In the genomic region with DNA sequence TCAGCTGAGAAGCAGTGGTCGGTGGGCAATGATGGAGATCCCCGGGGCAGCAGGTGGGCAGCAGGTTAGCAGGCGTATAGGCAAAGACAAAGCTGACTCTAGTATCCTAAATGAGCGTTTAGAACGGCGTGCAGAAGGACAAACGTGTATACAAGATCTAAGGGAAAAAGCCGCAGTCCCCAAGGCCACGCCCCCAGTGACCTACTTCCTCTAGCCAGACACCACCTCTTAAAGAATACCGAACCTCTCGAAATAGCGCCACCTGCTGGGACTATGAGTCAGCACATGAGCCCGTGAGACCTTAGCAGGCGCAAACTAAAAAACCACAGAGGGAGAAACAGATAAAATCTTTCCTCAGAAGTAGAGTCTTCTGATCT, we compare ENCODE assay signal across 8 mouse cellular contexts. TPM values are rescaled to one million over a fixed set of nuclear protein-coding genes. Genes with fewer than 3 reads are reported as not detected.
DNase-seq lines count a peak whose midpoint lies in the region; ATAC-seq and TF ChIP-seq lines count a peak whose summit lies in the region.

No protein-coding gene starts in this region.

- under 1% methylated on average over 14 of the region's 14 CpGs for WGBS in cerebellum, adult 2 months
- WGBS in hindbrain, embryonic 10.5 days = under 1% methylated on average over 14 of the region's 14 CpGs
- WGBS in lung, postnatal 0 days = under 1% methylated on average over 14 of the region's 14 CpGs

- TF ChIP-seq RAD21 in MEL (IDR thresholded peaks at IDR 0.05; ENCODE audit: low read depth, low read length) = peak; percentile 51

- no peaks in the 10 kb centered on the region for H3K9me3 ChIP-seq in MEL (replicated peaks; ENCODE audit: insufficient read depth, low read length)
- H3K9me3 ChIP-seq in hindbrain, embryonic 10.5 days = no peaks in the 10 kb centered on the region
- no peaks in the 10 kb centered on the region for H3K9me3 ChIP-seq in lung, postnatal 0 days (ENCODE audit: low read length)

- H3K27me3 ChIP-seq in MEL (ENCODE audit: control insufficient read depth in 1 of 2, insufficient read depth in 2 of 2, low read length in 2 of 2) = no peaks in the 10 kb centered on the region
- H3K27me3 ChIP-seq in cerebellum, adult 2 months (ENCODE audit: control insufficient read depth, insufficient read depth, low read length) = no peaks in the 10 kb centered on the region
- H3K27me3 ChIP-seq in hindbrain, embryonic 10.5 days (ENCODE audit: insufficient read depth, poor library complexity, severe bottlenecking) = peaks cover 21% of the 10 kb centered on the region
- H3K27me3 ChIP-seq in lung, postnatal 0 days (replicated peaks; ENCODE audit: insufficient read depth, low read length) = no peaks in the 10 kb centered on the region

- TF ChIP-seq POLR2A in MEL (IDR thresholded peaks at IDR 0.05; ENCODE audit: control insufficient read depth in 1 of 2, insufficient read depth in 1 of 2, low read depth in 1 of 2, low read length in 2 of 2, poor library complexity in 1 of 2) = peak in 1 of 2 experiments; percentile 56; a peak in 2 of 4 replicates
- TF ChIP-seq POLR2A in cerebellum, adult 2 months (IDR thresholded peaks at IDR 0.05; ENCODE audit: borderline replicate concordance, insufficient read depth, low read length) = peak; percentile 85; the same call in 1 of the 2 replicates

- H3K9ac ChIP-seq in MEL (ENCODE audit: control insufficient read depth, low read depth, low read length, poor library complexity, severe bottlenecking) = peak overlapping the region; percentile 67
- H3K9ac ChIP-seq in lung, postnatal 0 days (replicated peaks; ENCODE audit: low read depth) = no peak overlapping the region

- peak; percentile 88 for ATAC-seq in lung, postnatal 0 days

- H3K36me3 ChIP-seq in MEL (ENCODE audit: control insufficient read depth in 1 of 2, insufficient read depth in 2 of 2, low read length in 2 of 2) = no peaks in the 10 kb centered on the region
- H3K36me3 ChIP-seq in hindbrain, embryonic 10.5 days = no peaks in the 10 kb centered on the region
- H3K36me3 ChIP-seq in lung, postnatal 0 days (ENCODE audit: insufficient read depth, low read length) = no peaks in the 10 kb centered on the region

- no peaks in the 10 kb centered on the region for H3K79me2 ChIP-seq in MEL (ENCODE audit: control insufficient read depth, insufficient read depth, low read length, poor library complexity)

- peak overlapping the region; percentile 73 for H3K4me2 ChIP-seq in lung, postnatal 0 days (replicated peaks; ENCODE audit: low read depth, low read length)

- TF ChIP-seq EP300 in MEL (IDR thresholded peaks at IDR 0.05; ENCODE audit: low read depth in 1 of 2, low read length in 2 of 2) = no peak
- no peak for TF ChIP-seq EP300 in lung, postnatal 0 days (IDR thresholded peaks at IDR 0.05)

- H3K4me1 ChIP-seq in MEL (ENCODE audit: control insufficient read depth in 1 of 2, insufficient read depth in 2 of 2, low read length in 2 of 2) = no peaks in the 10 kb centered on the region; a peak in 1 of 4 replicates
- H3K4me1 ChIP-seq in cerebellum, adult 2 months (ENCODE audit: control insufficient read depth, insufficient read depth, low read length) = no peaks in the 10 kb centered on the region
- peaks cover 27% of the 10 kb centered on the region for H3K4me1 ChIP-seq in hindbrain, embryonic 10.5 days (replicated peaks)
- peaks cover 5% of the 10 kb centered on the region; the same call in 1 of the 2 replicates for H3K4me1 ChIP-seq in lung, postnatal 0 days (ENCODE audit: insufficient read depth, low read depth, low read length)

- peak; percentile 71 to 92 (median 82) for TF ChIP-seq CTCF in MEL (IDR thresholded peaks at IDR 0.05 in 2 of 3, conservative IDR thresholded peaks at IDR 0.05 in 1 of 3; ENCODE audit: control insufficient read depth in 1 of 3, insufficient read depth in 1 of 3, low read depth in 2 of 3, low read length in 3 of 3, poor library complexity in 1 of 3, severe bottlenecking in 1 of 3)
- peak; percentile 84 for TF ChIP-seq CTCF in cerebellum, adult 2 months (IDR thresholded peaks at IDR 0.05; ENCODE audit: borderline replicate concordance, insufficient read depth, low read depth, low read length)
- TF ChIP-seq CTCF in lung, postnatal 0 days (IDR thresholded peaks at IDR 0.05) = peak; percentile 90

- H3K27ac ChIP-seq in MEL (ENCODE audit: control insufficient read depth, low read depth, low read length) = no peak overlapping the region
- peak overlapping the region; percentile 67 for H3K27ac ChIP-seq in cerebellum, adult 2 months (ENCODE audit: insufficient read depth, low read length)
- peak overlapping the region; percentile 83 for H3K27ac ChIP-seq in hindbrain, embryonic 10.5 days
- no peak overlapping the region; the same call in 1 of the 2 replicates for H3K27ac ChIP-seq in lung, postnatal 0 days (ENCODE audit: low read length)

- H3K4me3 ChIP-seq in MEL (ENCODE audit: control insufficient read depth in 1 of 2, insufficient read depth in 1 of 2, low read depth in 2 of 2, low read length in 2 of 2) = peak overlapping the region; percentile 74 to 77
- peak overlapping the region; percentile 98 for H3K4me3 ChIP-seq in cerebellum, adult 2 months (replicated peaks; ENCODE audit: insufficient read depth, low read depth, low read length)
- H3K4me3 ChIP-seq in hindbrain, embryonic 10.5 days = peak overlapping the region; percentile 72
- peak overlapping the region; percentile 42 for H3K4me3 ChIP-seq in lung, postnatal 0 days (ENCODE audit: low read depth, low read length)

- peak; percentile 94 for DNase-seq in MEL (ENCODE audit: low read depth, low spot score)
- DNase-seq in cerebellum, adult 2 months = peak; percentile 92 to 93
- peak; percentile 94 for DNase-seq in forelimb bud, embryonic 11.5 days (ENCODE audit: low read depth, low spot score)
- DNase-seq in hindbrain, embryonic 10.5 days (ENCODE audit: low spot score) = peak; percentile 87
- peak; percentile 93 for DNase-seq in layer of hippocampus, adult 9-11 months
- peak; percentile 96 for DNase-seq in lung, postnatal 0 days (ENCODE audit: low spot score)
- peak; percentile 88 for DNase-seq in ovary, postnatal 14 days (ENCODE audit: low spot score)
- peak; percentile 95 for DNase-seq in thymus, postnatal 14 days

TF ChIP-seq in MEL, 35 proteins besides CTCF, POLR2A, EP300 and RAD21 (continues in another document):
- TF ChIP-seq MAFK (IDR thresholded peaks at IDR 0.05; ENCODE audit: borderline replicate concordance, low read depth, low read length) = no peak
- TF ChIP-seq TCF12 (IDR thresholded peaks at IDR 0.05; ENCODE audit: low read depth, low read length) = no peak
- no peak for TF ChIP-seq JUND (IDR thresholded peaks at IDR 0.05; ENCODE audit: low read depth, low read length)
- no peak for TF ChIP-seq E2F4 (IDR thresholded peaks at IDR 0.05; ENCODE audit: borderline replicate concordance, low read depth, low read length)
- TF ChIP-seq KAT2A (conservative IDR thresholded peaks at IDR 0.05; ENCODE audit: low read depth, low read length) = no peak
- TF ChIP-seq ZMIZ1 (IDR thresholded peaks at IDR 0.05; ENCODE audit: low read depth, low read length) = no peak
- no peak for TF ChIP-seq GATA1 (IDR thresholded peaks at IDR 0.05; ENCODE audit: low read depth, low read length)
- no peak for TF ChIP-seq CHD1 (IDR thresholded peaks at IDR 0.05; ENCODE audit: low read depth, low read length)
- peak; percentile 76 for TF ChIP-seq SMC3 (IDR thresholded peaks at IDR 0.05; ENCODE audit: low read depth, low read length)
- peak; percentile 48; the same call in 1 of the 2 replicates for TF ChIP-seq MXI1 (IDR thresholded peaks at IDR 0.05; ENCODE audit: low read depth, low read length)
- no peak for TF ChIP-seq POLR2AphosphoS5 (IDR thresholded peaks at IDR 0.05; ENCODE audit: borderline replicate concordance, low read depth, low read length)
- TF ChIP-seq ZKSCAN1 (IDR thresholded peaks at IDR 0.05; ENCODE audit: low read depth, low read length) = no peak
- TF ChIP-seq MEF2A (IDR thresholded peaks at IDR 0.05; ENCODE audit: extremely low read depth, insufficient replicate concordance, low read depth, low read length, poor library complexity, severe bottlenecking) = no peak
- TF ChIP-seq TAL1 (IDR thresholded peaks at IDR 0.05; ENCODE audit: low read length) = no peak
- TF ChIP-seq ZNF384 (IDR thresholded peaks at IDR 0.05; ENCODE audit: low read depth, low read length) = no peak
- no peak for TF ChIP-seq NRF1 (IDR thresholded peaks at IDR 0.05; ENCODE audit: insufficient read depth, low read depth, low read length, poor library complexity, severe bottlenecking)
- no peak for TF ChIP-seq ETS1 (IDR thresholded peaks at IDR 0.05; ENCODE audit: low read depth, low read length)
- TF ChIP-seq POLR2AphosphoS2 (IDR thresholded peaks at IDR 0.05; ENCODE audit: low read length) = no peak
- no peak for TF ChIP-seq MYC (IDR thresholded peaks at IDR 0.05; ENCODE audit: low read depth, low read length)
- TF ChIP-seq RCOR1 (IDR thresholded peaks at IDR 0.05; ENCODE audit: low read depth, low read length) = no peak
- no peak for TF ChIP-seq MAX (IDR thresholded peaks at IDR 0.05; ENCODE audit: low read length)
- TF ChIP-seq MAZ (IDR thresholded peaks at IDR 0.05; ENCODE audit: low read depth, low read length) = no peak
- TF ChIP-seq USF1 (IDR thresholded peaks at IDR 0.05; ENCODE audit: low read depth, low read length) = no peak
- TF ChIP-seq ELF1 (IDR thresholded peaks at IDR 0.05; ENCODE audit: low read depth, low read length) = no peak
- TF ChIP-seq HCFC1 (IDR thresholded peaks at IDR 0.05; ENCODE audit: low read depth, low read length) = peak; percentile 46; the same call in 1 of the 2 replicates
- TF ChIP-seq USF2 (IDR thresholded peaks at IDR 0.05; ENCODE audit: borderline replicate concordance in 1 of 2, insufficient read depth in 1 of 2, low read depth in 1 of 2, low read length in 2 of 2) = no peak
- TF ChIP-seq ZC3H11A (IDR thresholded peaks at IDR 0.05; ENCODE audit: low read depth, low read length) = no peak
- TF ChIP-seq TBP (IDR thresholded peaks at IDR 0.05; ENCODE audit: low read depth, low read length) = 0 out of 2 replicates have a peak, but pooled peaks have one; percentile 17
- peak; percentile 32; the same call in 1 of the 2 replicates for TF ChIP-seq NELFE (IDR thresholded peaks at IDR 0.05; ENCODE audit: low read depth, low read length)
- no peak for TF ChIP-seq BHLHE40 (IDR thresholded peaks at IDR 0.05; ENCODE audit: borderline replicate concordance, low read depth, low read length)

RNA-seq across cellular contexts. Expression of a gene that starts 0.9 kb away (rescaled TPM):
- total RNA-seq in MEL (2012; rRNA removed) = 0.04 TPM in 1 of 2 replicates, not detected in the other
- under 1 TPM in 1 of 2 experiments, not detected in 1; 0.03 TPM for polyA plus RNA-seq in MEL (2012; ENCODE audit: insufficient read depth in 1 of 2, insufficient read length in 2 of 2, low read depth in 1 of 2, low replicate concordance in 2 of 2, missing spikeins in 1 of 2)
- 5.3 TPM in 2 replicates for polyA plus RNA-seq in cerebellum, adult 2 months (2012; rRNA removed)
- 0.62 and 1.5 TPM in 2 replicates for polyA plus RNA-seq in hindbrain, embryonic 10.5 days (2016; fragmentation: Nextera tagmentation; extraction: Ambion mirVana)
- polyA plus RNA-seq in lung, postnatal 0 days (2015; fragmentation: Nextera tagmentation; extraction: Ambion mirVana) = 1.7 and 2.7 TPM in 2 replicates

Comparison
In these comparisons a context has a peak if more than half of its experiments do, and no peak if none do; other contexts are left out.
1. H3K27ac ChIP-seq: peak in cerebellum, adult 2 months (single experiment) and hindbrain, embryonic 10.5 days (single experiment); none in MEL (single experiment) and lung, postnatal 0 days (single experiment).
2. H3K4me3 ChIP-seq: peak in every context shown above with its lines; median percentile 98 in cerebellum, adult 2 months; 76 in MEL; 72 in hindbrain, embryonic 10.5 days; 42 in lung, postnatal 0 days.
3. Peak in every context shown above with its lines, with median percentiles within 50 percentile points of each other: DNase-seq and CTCF ChIP-seq.